Mouse (Mus musculus) embryonic facial prominence, embryonic 11.5 days (tissue): ENCODE measurements around the gene Tprkb. TPM values are rescaled to one million over a fixed set of nuclear protein-coding genes. Genes with fewer than 3 reads are reported as not detected.
"Not testable (repeated sequence)": the region's sequence is repeated elsewhere in the genome, so short reads cannot be mapped to it uniquely, and the experiment has no call there.

Experiments used
- ATAC-seq: fragments of 200-750 bp; cut with Nextera tagmentation; replicated peaks from 2 replicates; pipeline ENCODE4 v1.8.0; 2017; ENCODE audit warnings: low read depth; ENCODE audit not compliant: insufficient number of reproducible peaks, low FRiP score, low TSS enrichment
- DNase-seq: peaks from one replicate; pipeline ENCODE4 v3.0.0-alpha.2; 2015; ENCODE audit warnings: low spot score
- H3K27ac ChIP-seq: fragments of 300-500 bp; sonication (generic); replicated peaks from 2 replicates; pipeline ENCODE4 v1.5.1; 2014; ENCODE audit warnings: mild to moderate bottlenecking, low read depth, low read length, control low read depth
- H3K27me3 ChIP-seq: fragments of 300-500 bp; sonication (generic); 2 replicates; pipeline ENCODE4 v1.6.1; 2014; ENCODE audit warnings: mild to moderate bottlenecking, low read length, moderate library complexity, mixed read lengths; ENCODE audit not compliant: control insufficient read depth, insufficient read depth
- H3K36me3 ChIP-seq: fragments of 300-500 bp; sonication (generic); replicated peaks from 2 replicates; pipeline ENCODE4 v1.6.1; 2014; ENCODE audit warnings: low read depth, mild to moderate bottlenecking, low read length, moderate library complexity, mixed read lengths; ENCODE audit not compliant: control insufficient read depth, insufficient read depth
- H3K4me1 ChIP-seq: fragments of 300-500 bp; sonication (generic); 2 replicates; pipeline ENCODE4 v1.6.1; 2014; ENCODE audit warnings: low read length, mixed read lengths; ENCODE audit not compliant: control insufficient read depth, insufficient read depth
- H3K4me2 ChIP-seq: fragments of 300-500 bp; sonication (generic); 2 replicates; pipeline ENCODE4 v1.6.1; 2014; ENCODE audit warnings: low read depth, mild to moderate bottlenecking, control low read depth, low read length, moderate library complexity
- H3K4me3 ChIP-seq: fragments of 300-500 bp; sonication (generic); 2 replicates; pipeline ENCODE4 v1.5.1; 2014; ENCODE audit warnings: low read depth, low read length, control low read depth
- H3K9ac ChIP-seq: fragments of 300-500 bp; sonication (generic); replicated peaks from 2 replicates; pipeline ENCODE4 v1.6.1; 2014; ENCODE audit warnings: mild to moderate bottlenecking, control low read depth, low read length
- H3K9me3 ChIP-seq: fragments of 300-500 bp; sonication (generic); replicated peaks from 2 replicates; pipeline ENCODE4 v1.6.1; 2016; ENCODE audit warnings: mild to moderate bottlenecking, low read length, inconsistent platforms, mixed read lengths; ENCODE audit not compliant: control insufficient read depth
- WGBS: fragments of 180-500 bp; shearing (Covaris S2); extraction: QIAGEN DNeasy Blood & Tissue Kit; methylation state at CpG from one replicate; pipeline ENCODE4 v1.1.7; 2014; 5-methylcytosine and 5-hydroxymethylcytosine counted together
- polyA plus RNA-seq: library from polyadenylated mRNA; unstranded; fragments of >200 nt; fragmentation: Nextera tagmentation; extraction: Ambion mirVana; gene quantifications from 2 replicates; pipeline ENCODE4 v1.2.1, GENCODE M21; 2014

The Tprkb gene
- polyA plus RNA-seq, 1 experiment from 2014 or later, result 39.7 TPM

- not testable (repeated sequence) for DNase-seq, H3K4me1 ChIP-seq, ATAC-seq, H3K27ac ChIP-seq, H3K4me2 ChIP-seq, H3K9me3 ChIP-seq, H3K4me3 ChIP-seq, H3K36me3 ChIP-seq, H3K27me3 ChIP-seq, H3K9ac ChIP-seq
- WGBS, result 88% methylated on average over 5 of the region's 5 CpGs
Observed at GRCm38 (mm10) chr6:85869006-85869405, 42.7 kb upstream of the Tprkb start, which contains the start of gene Nat8f2. Nat8f2 (minus strand) TSS chr6:85869158.

- not testable (repeated sequence) for ATAC-seq, H3K4me1 ChIP-seq, DNase-seq, H3K9me3 ChIP-seq, H3K4me2 ChIP-seq, H3K27me3 ChIP-seq, H3K27ac ChIP-seq, H3K36me3 ChIP-seq, H3K4me3 ChIP-seq, H3K9ac ChIP-seq
- WGBS, result 92% methylated on average over 9 of the region's 9 CpGs
Observed at GRCm38 (mm10) chr6:85883246-85883645, 28.4 kb upstream of the Tprkb start.

GRCm38 (mm10) chr6:85884311-85884710 lies 27.4 kb upstream of the Tprkb start:
- Histone ChIP-seq H3K27ac (no peak overlapping the region), H3K4me1 (no peaks in the 10 kb centered on the region)
- 79% methylated on average over 1 of the region's 1 CpGs for WGBS

GRCm38 (mm10) chr6:85888961-85889360 lies 22.7 kb upstream of the Tprkb start:
- ATAC-seq (no peak), DNase-seq (no peak)
- no peak overlapping the region for H3K27ac ChIP-seq
- no peak overlapping the region for H3K4me2 ChIP-seq
- 91% methylated on average over 2 of the region's 2 CpGs for WGBS
- H3K4me1 ChIP-seq, result no peaks in the 10 kb centered on the region
- no peak overlapping the region for H3K9ac ChIP-seq
- H3K9me3 ChIP-seq, result no peaks in the 10 kb centered on the region
- no peak overlapping the region for H3K4me3 ChIP-seq
- H3K36me3 ChIP-seq, result no peaks in the 10 kb centered on the region
- H3K27me3 ChIP-seq, result no peaks in the 10 kb centered on the region

More at GRCm38 (mm10) chr6:85884311-85884710, 27.4 kb upstream of the Tprkb start:
- no peak overlapping the region for H3K9ac ChIP-seq
- no peak for DNase-seq
- H3K27me3 ChIP-seq, result no peaks in the 10 kb centered on the region
- peaks cover 6% of the 10 kb centered on the region; the same call in 1 of the 2 replicates for H3K9me3 ChIP-seq
- no peak overlapping the region for H3K4me3 ChIP-seq
- ATAC-seq, result no peak
- no peak overlapping the region for H3K4me2 ChIP-seq
- no peaks in the 10 kb centered on the region for H3K36me3 ChIP-seq

GRCm38 (mm10) chr6:85895061-85895648 lies 16.5 kb upstream of the Tprkb start:
- H3K27ac ChIP-seq, DNase-seq, H3K4me1 ChIP-seq, H3K4me3 ChIP-seq, H3K9ac ChIP-seq, H3K9me3 ChIP-seq, H3K27me3 ChIP-seq, H3K36me3 ChIP-seq, ATAC-seq, H3K4me2 ChIP-seq: not testable (repeated sequence)
- 69% methylated on average over 25 of the region's 25 CpGs for WGBS

- H3K27ac ChIP-seq, H3K36me3 ChIP-seq, H3K4me2 ChIP-seq, H3K4me1 ChIP-seq, H3K9me3 ChIP-seq, H3K4me3 ChIP-seq, ATAC-seq, H3K9ac ChIP-seq, H3K27me3 ChIP-seq, DNase-seq: not testable (repeated sequence)
- 80% methylated on average over 7 of the region's 8 CpGs for WGBS
Observed at GRCm38 (mm10) chr6:85898596-85899475, 12.8 kb upstream of the Tprkb start.

- Histone ChIP-seq H3K27ac (no peak overlapping the region), H3K4me3 (no peak overlapping the region), H3K36me3 (no peaks in the 10 kb centered on the region), H3K9me3 (no peaks in the 10 kb centered on the region), H3K27me3 (no peaks in the 10 kb centered on the region), H3K4me2 (no peak overlapping the region), H3K9ac (no peak overlapping the region), H3K4me1 (no peaks in the 10 kb centered on the region)
- DNase-seq, result no peak
- no peak for ATAC-seq
- WGBS, result 89% methylated on average over 2 of the region's 2 CpGs
Observed at GRCm38 (mm10) chr6:85902303-85902702, 9.4 kb upstream of the Tprkb start.

GRCm38 (mm10) chr6:85904642-85905061 lies 7.0 kb upstream of the Tprkb start, which contains the start of gene Nat8f4:
Nat8f4 (minus strand) TSS chr6:85904884.
- H3K27me3 ChIP-seq, H3K36me3 ChIP-seq, H3K4me1 ChIP-seq, H3K9me3 ChIP-seq, H3K9ac ChIP-seq, H3K4me3 ChIP-seq, H3K27ac ChIP-seq: not testable (repeated sequence)
- peak within 1 kb of the TSS; percentile 4; the same call in 1 of the 2 replicates for H3K4me2 ChIP-seq
- ATAC-seq, result peak; percentile 39; the same call in 1 of the 2 replicates
- peak; percentile 19 for DNase-seq
- WGBS, result 17% methylated on average over 20 of the region's 20 CpGs
